Mouse (Mus musculus): ENCODE measurements at regions not wholly inside any gene's neighbourhood (a gene's known extent, or its start where the extent isn't known, plus 50 kb on each side); places are given as distances from the start of the nearest gene placed in this dataset.

- no peak overlapping the region for H3K27ac ChIP-seq (ENCODE audit: low read depth, low read length)
- no peak for DNase-seq (ENCODE audit: low spot score)
- H3K9ac ChIP-seq (ENCODE audit: low read depth, low read length) = no peak overlapping the region
- H3K4me2 ChIP-seq (replicated peaks; ENCODE audit: low read depth, low read length) = no peak overlapping the region
- no peak overlapping the region for H3K4me3 ChIP-seq (ENCODE audit: low read depth, low read length)
- WGBS = 72% methylated on average over 5 of the region's 5 CpGs
- H3K4me1 ChIP-seq (replicated peaks; ENCODE audit: control insufficient read depth, insufficient read depth, low read length) = no peaks in the 10 kb centered on the region
- H3K9me3 ChIP-seq (ENCODE audit: control insufficient read depth, low read length) = no peaks in the 10 kb centered on the region
- no peaks in the 10 kb centered on the region; the same call in 1 of the 2 replicates for H3K27me3 ChIP-seq (ENCODE audit: control insufficient read depth, insufficient read depth, low read length)
- no peaks in the 10 kb centered on the region for H3K36me3 ChIP-seq (ENCODE audit: control insufficient read depth, insufficient read depth, low read length)
- ATAC-seq (ENCODE audit: low FRiP score) = no peak
Measured at GRCm38 (mm10) chr3:149305440-149305839, 315.1 kb upstream of the Adgrl2 start.

- WGBS = 72% methylated on average over 6 of the region's 6 CpGs
- Histone ChIP-seq H3K9me3 (ENCODE audit: control insufficient read depth, low read length) (no peaks in the 10 kb centered on the region), H3K36me3 (ENCODE audit: control insufficient read depth, insufficient read depth, low read length) (no peaks in the 10 kb centered on the region), H3K9ac (ENCODE audit: low read depth, low read length) (no peak overlapping the region), H3K4me1 (replicated peaks; ENCODE audit: control insufficient read depth, insufficient read depth, low read length) (no peaks in the 10 kb centered on the region), H3K27me3 (ENCODE audit: control insufficient read depth, insufficient read depth, low read length) (no peaks in the 10 kb centered on the region; the same call in 1 of the 2 replicates), H3K4me3 (ENCODE audit: low read depth, low read length) (no peak overlapping the region), H3K4me2 (replicated peaks; ENCODE audit: low read depth, low read length) (no peak overlapping the region), H3K27ac (ENCODE audit: low read depth, low read length) (no peak overlapping the region)
- DNase-seq (ENCODE audit: low spot score) (no peak), ATAC-seq (ENCODE audit: low FRiP score) (no peak)
Measured at GRCm38 (mm10) chr3:149305011-149305413, 314.7 kb upstream of the Adgrl2 start.

- H3K4me1 ChIP-seq (replicated peaks; ENCODE audit: control insufficient read depth, insufficient read depth, low read length) = no peaks in the 10 kb centered on the region; the same call in 1 of the 2 replicates
- H3K36me3 ChIP-seq (ENCODE audit: control insufficient read depth, insufficient read depth, low read length) = no peaks in the 10 kb centered on the region
- H3K27ac ChIP-seq (ENCODE audit: low read depth, low read length) = no peak overlapping the region
- DNase-seq (ENCODE audit: low spot score) = no peak
- H3K4me2 ChIP-seq (replicated peaks; ENCODE audit: low read depth, low read length) = no peak overlapping the region
- no peak overlapping the region for H3K4me3 ChIP-seq (ENCODE audit: low read depth, low read length)
- no peak for ATAC-seq (ENCODE audit: low FRiP score)
- H3K9ac ChIP-seq (ENCODE audit: low read depth, low read length) = no peak overlapping the region
- H3K27me3 ChIP-seq (ENCODE audit: control insufficient read depth, insufficient read depth, low read length) = no peaks in the 10 kb centered on the region; the same call in 1 of the 2 replicates
- 79% methylated on average over 5 of the region's 5 CpGs for WGBS
- no peaks in the 10 kb centered on the region for H3K9me3 ChIP-seq (ENCODE audit: control insufficient read depth, low read length)
Measured at GRCm38 (mm10) chr3:149303418-149303817, 313.1 kb upstream of the Adgrl2 start.

GRCm38 (mm10) chr3:149300002-149300401 lies 309.6 kb upstream of the Adgrl2 start:
- Histone ChIP-seq H3K4me3 (ENCODE audit: low read depth, low read length) (no peak overlapping the region), H3K4me1 (replicated peaks; ENCODE audit: control insufficient read depth, insufficient read depth, low read length) (no peaks in the 10 kb centered on the region; the same call in 1 of the 2 replicates), H3K36me3 (ENCODE audit: control insufficient read depth, insufficient read depth, low read length) (no peaks in the 10 kb centered on the region), H3K27me3 (ENCODE audit: control insufficient read depth, insufficient read depth, low read length) (peaks cover 11% of the 10 kb centered on the region; the same call in 1 of the 2 replicates), H3K9ac (ENCODE audit: low read depth, low read length) (no peak overlapping the region), H3K27ac (ENCODE audit: low read depth, low read length) (no peak overlapping the region), H3K4me2 (replicated peaks; ENCODE audit: low read depth, low read length) (no peak overlapping the region), H3K9me3 (ENCODE audit: control insufficient read depth, low read length) (no peaks in the 10 kb centered on the region)
- no peak for DNase-seq (ENCODE audit: low spot score)
- 74% methylated on average over 4 of the region's 4 CpGs for WGBS
- no peak for ATAC-seq (ENCODE audit: low FRiP score)

GRCm38 (mm10) chr3:149296419-149296962 lies 306.1 kb upstream of the Adgrl2 start:
- H3K27ac ChIP-seq (ENCODE audit: low read depth, low read length) = no peak overlapping the region
- no peak overlapping the region for H3K9ac ChIP-seq (ENCODE audit: low read depth, low read length)
- H3K4me3 ChIP-seq (ENCODE audit: low read depth, low read length) = no peak overlapping the region
- DNase-seq (ENCODE audit: low spot score) (no peak), ATAC-seq (ENCODE audit: low FRiP score) (no peak)
- WGBS = 55% methylated on average over 10 of the region's 10 CpGs
- no peak overlapping the region for H3K4me2 ChIP-seq (replicated peaks; ENCODE audit: low read depth, low read length)
- H3K9me3 ChIP-seq (ENCODE audit: control insufficient read depth, low read length) = no peaks in the 10 kb centered on the region
- H3K4me1 ChIP-seq (replicated peaks; ENCODE audit: control insufficient read depth, insufficient read depth, low read length) = peaks cover under 1% of the 10 kb centered on the region
- no peaks in the 10 kb centered on the region for H3K36me3 ChIP-seq (ENCODE audit: control insufficient read depth, insufficient read depth, low read length)
- H3K27me3 ChIP-seq (ENCODE audit: control insufficient read depth, insufficient read depth, low read length) = peaks cover 12% of the 10 kb centered on the region; the same call in 1 of the 2 replicates

GRCm38 (mm10) chr3:149295942-149296341 lies 305.6 kb upstream of the Adgrl2 start:
- DNase-seq (ENCODE audit: low spot score) = peak; percentile 55
- H3K27ac ChIP-seq (ENCODE audit: low read depth, low read length) = no peak overlapping the region
- 35% methylated on average over 5 of the region's 7 CpGs for WGBS

GRCm38 (mm10) chr3:149295257-149295831 lies 305.0 kb upstream of the Adgrl2 start:
- WGBS = 25% methylated on average over 10 of the region's 10 CpGs
- Histone ChIP-seq H3K4me3 (ENCODE audit: low read depth, low read length) (no peak overlapping the region), H3K4me2 (replicated peaks; ENCODE audit: low read depth, low read length) (no peak overlapping the region), H3K9me3 (ENCODE audit: control insufficient read depth, low read length) (no peaks in the 10 kb centered on the region), H3K36me3 (ENCODE audit: control insufficient read depth, insufficient read depth, low read length) (no peaks in the 10 kb centered on the region), H3K9ac (ENCODE audit: low read depth, low read length) (no peak overlapping the region), H3K27me3 (ENCODE audit: control insufficient read depth, insufficient read depth, low read length) (peaks cover 12% of the 10 kb centered on the region; the same call in 1 of the 2 replicates), H3K27ac (ENCODE audit: low read depth, low read length) (no peak overlapping the region), H3K4me1 (replicated peaks; ENCODE audit: control insufficient read depth, insufficient read depth, low read length) (peaks cover 3% of the 10 kb centered on the region)
- ATAC-seq (ENCODE audit: low FRiP score) = peak; percentile 88
- DNase-seq (ENCODE audit: low spot score) = peak; percentile 62

More at GRCm38 (mm10) chr3:149295942-149296341, 305.6 kb upstream of the Adgrl2 start:
- Histone ChIP-seq H3K4me3 (ENCODE audit: low read depth, low read length) (no peak overlapping the region), H3K36me3 (ENCODE audit: control insufficient read depth, insufficient read depth, low read length) (no peaks in the 10 kb centered on the region), H3K9ac (ENCODE audit: low read depth, low read length) (no peak overlapping the region), H3K27me3 (ENCODE audit: control insufficient read depth, insufficient read depth, low read length) (peaks cover 12% of the 10 kb centered on the region; the same call in 1 of the 2 replicates), H3K4me2 (replicated peaks; ENCODE audit: low read depth, low read length) (no peak overlapping the region), H3K4me1 (replicated peaks; ENCODE audit: control insufficient read depth, insufficient read depth, low read length) (peaks cover 3% of the 10 kb centered on the region), H3K9me3 (ENCODE audit: control insufficient read depth, low read length) (no peaks in the 10 kb centered on the region)
- ATAC-seq (ENCODE audit: low FRiP score) = peak; percentile 55

GRCm38 (mm10) chr3:149294445-149294844 lies 304.1 kb upstream of the Adgrl2 start:
- ATAC-seq (ENCODE audit: low FRiP score) (no peak), DNase-seq (ENCODE audit: low spot score) (no peak)
- no peak overlapping the region for H3K4me3 ChIP-seq (ENCODE audit: low read depth, low read length)
- WGBS = 58% methylated on average over 4 of the region's 4 CpGs
- H3K27ac ChIP-seq (ENCODE audit: low read depth, low read length) = no peak overlapping the region
- peaks cover 3% of the 10 kb centered on the region for H3K4me1 ChIP-seq (replicated peaks; ENCODE audit: control insufficient read depth, insufficient read depth, low read length)
- no peaks in the 10 kb centered on the region for H3K9me3 ChIP-seq (ENCODE audit: control insufficient read depth, low read length)
- no peak overlapping the region for H3K9ac ChIP-seq (ENCODE audit: low read depth, low read length)
- no peaks in the 10 kb centered on the region for H3K36me3 ChIP-seq (ENCODE audit: control insufficient read depth, insufficient read depth, low read length)
- H3K27me3 ChIP-seq (ENCODE audit: control insufficient read depth, insufficient read depth, low read length) = peaks cover 12% of the 10 kb centered on the region; the same call in 1 of the 2 replicates
- no peak overlapping the region for H3K4me2 ChIP-seq (replicated peaks; ENCODE audit: low read depth, low read length)

- Histone ChIP-seq H3K4me2 (replicated peaks; ENCODE audit: low read depth, low read length) (no peak overlapping the region), H3K9me3 (ENCODE audit: control insufficient read depth, low read length) (no peaks in the 10 kb centered on the region), H3K4me3 (ENCODE audit: low read depth, low read length) (no peak overlapping the region), H3K36me3 (ENCODE audit: control insufficient read depth, insufficient read depth, low read length) (no peaks in the 10 kb centered on the region), H3K4me1 (replicated peaks; ENCODE audit: control insufficient read depth, insufficient read depth, low read length) (peaks cover 3% of the 10 kb centered on the region), H3K27me3 (ENCODE audit: control insufficient read depth, insufficient read depth, low read length) (peaks cover 7% of the 10 kb centered on the region; the same call in 1 of the 2 replicates), H3K27ac (ENCODE audit: low read depth, low read length) (no peak overlapping the region), H3K9ac (ENCODE audit: low read depth, low read length) (no peak overlapping the region)
- no peak for DNase-seq (ENCODE audit: low spot score)
- 39% methylated on average over 3 of the region's 3 CpGs for WGBS
- ATAC-seq (ENCODE audit: low FRiP score) = peak; percentile 25; the same call in 1 of the 2 replicates
Measured at GRCm38 (mm10) chr3:149292459-149292858, 302.1 kb upstream of the Adgrl2 start.
